Mouse (Mus musculus): ENCODE results near the gene Tmem120b.

Gene Tmem120b

GRCm38 (mm10) chr5:123068115-123068514 lies at the start of gene Tmem120b:
Gene Tmem120b, plus strand, starts transcription at chr5:123068415.
- no peak for DNase-seq (ENCODE audit: low spot score)

DNA sequence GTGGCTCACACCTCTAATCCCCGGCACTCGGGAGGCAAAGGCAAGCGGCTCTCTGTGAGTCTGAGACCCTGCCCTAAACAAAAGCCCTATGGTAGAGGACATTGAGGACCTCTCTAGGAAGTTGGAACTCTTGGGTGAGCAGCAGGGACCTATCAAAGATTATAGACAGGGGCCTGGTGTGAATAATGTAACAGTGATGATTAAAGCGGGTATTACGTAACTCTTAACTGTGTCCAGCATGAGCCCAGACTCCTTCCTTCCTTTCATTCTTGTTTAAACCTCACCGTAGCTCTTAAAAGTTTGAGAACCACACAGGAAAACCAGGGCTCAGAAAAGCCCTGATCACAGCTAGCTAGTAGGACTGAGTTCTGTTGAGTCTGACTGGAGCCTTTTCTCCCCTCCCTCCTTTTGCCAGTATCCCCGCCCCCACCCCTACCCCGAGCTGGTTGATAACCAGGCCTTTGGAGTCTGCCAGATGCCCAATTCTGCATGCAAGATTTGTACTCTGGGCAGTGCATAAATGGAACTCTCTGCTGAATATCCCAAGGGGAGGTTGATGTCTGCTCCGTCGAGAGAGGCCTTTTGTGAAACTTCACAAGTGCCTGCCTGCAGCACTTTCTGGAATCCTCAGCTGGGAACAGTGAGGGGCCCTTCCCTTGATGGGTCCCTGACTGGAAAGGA lies 48.7 kb upstream of the Tmem120b start:
- no peak for DNase-seq (ENCODE audit: low spot score)

- DNase-seq (ENCODE audit: low spot score), result no peak
Measured at GRCm38 (mm10) chr5:123020426-123020825, 47.8 kb upstream of the Tmem120b start.

DNA sequence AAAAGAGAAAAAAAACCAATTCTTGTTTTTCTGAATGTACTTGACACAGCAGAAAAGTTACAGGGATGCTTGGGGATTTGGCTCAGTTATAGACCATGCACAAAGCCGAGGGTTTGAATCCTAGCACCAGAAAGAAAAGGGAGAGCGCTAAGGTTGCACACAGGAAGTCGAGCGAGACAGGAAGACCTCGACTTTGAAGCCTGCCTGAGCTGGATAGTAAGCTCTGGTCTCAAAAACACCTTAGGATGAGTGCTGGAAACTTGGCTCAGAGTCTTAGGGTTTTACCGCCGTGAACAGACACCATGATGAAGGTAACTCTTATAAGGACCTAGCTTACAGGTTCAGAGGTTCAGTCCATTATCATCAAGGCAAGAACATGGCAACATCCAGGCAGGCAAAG lies 46.8 kb upstream of the Tmem120b start:
- no peak for DNase-seq (ENCODE audit: low spot score)

DNA sequence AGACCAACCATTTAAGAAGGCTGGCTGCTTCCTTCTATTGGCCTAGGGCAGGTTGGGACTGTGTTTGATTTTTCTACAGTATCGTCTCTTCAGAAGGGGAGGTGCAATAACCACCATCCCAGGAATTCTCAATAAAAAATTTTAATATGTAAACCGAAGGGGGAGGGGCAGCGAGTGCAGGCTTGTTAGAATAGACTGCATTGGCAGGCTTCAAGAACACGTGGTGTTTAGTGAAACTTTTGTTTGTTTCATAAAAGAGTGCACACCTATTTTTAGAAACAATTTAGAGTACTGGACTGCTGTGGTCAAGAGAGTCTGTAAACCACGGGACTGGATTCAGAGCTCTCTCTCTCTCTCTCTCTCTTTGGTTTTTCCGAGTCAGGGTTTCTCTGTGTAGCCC lies 45.2 kb upstream of the Tmem120b start:
- DNase-seq (ENCODE audit: low spot score), result no peak

DNA sequence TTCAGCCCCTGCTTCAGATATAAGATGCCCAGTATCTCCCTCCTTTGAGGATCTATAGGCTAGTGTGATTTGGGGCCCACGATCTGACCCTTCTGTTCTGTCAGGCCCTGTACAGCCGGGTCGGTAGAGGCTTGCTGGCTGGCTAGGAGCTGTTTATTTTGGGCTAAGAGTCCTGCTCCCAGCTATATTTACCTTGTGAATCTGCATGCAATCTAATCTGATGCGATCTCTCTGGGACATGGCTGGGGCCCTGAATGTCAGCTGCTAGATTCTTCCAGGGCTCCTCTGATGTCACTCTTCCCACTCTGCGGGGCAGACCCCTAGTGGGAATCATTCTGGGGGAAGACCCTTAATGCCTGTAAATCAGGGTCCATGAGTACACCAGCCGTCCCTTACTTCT lies 43.9 kb upstream of the Tmem120b start:
- no peak for DNase-seq (ENCODE audit: low spot score)

- DNase-seq (ENCODE audit: low spot score), result no peak
Measured at GRCm38 (mm10) chr5:123024965-123025573, 43.1 kb upstream of the Tmem120b start.

- DNase-seq (ENCODE audit: low spot score), result no peak
Measured at GRCm38 (mm10) chr5:123026414-123026813, 41.8 kb upstream of the Tmem120b start.

DNA sequence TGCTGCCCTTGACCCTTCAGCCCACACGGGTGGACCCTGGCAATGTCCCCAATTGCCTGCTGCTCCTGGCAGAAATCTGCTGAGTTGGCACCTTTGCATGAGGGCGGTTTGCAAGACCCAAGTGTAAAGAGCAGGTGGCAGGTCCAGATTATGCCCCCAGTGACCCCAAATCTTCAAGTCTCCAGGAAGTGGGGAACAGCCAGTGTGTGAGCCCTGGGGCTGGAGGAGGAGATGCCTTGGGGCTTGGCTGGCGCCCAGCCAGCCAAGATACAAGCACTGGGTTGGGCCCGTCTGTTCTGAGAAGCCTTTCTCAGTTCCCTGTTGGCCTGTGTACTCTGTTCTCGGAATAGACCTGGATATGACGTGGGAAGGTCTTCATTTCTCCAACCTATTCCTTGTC lies 40.8 kb upstream of the Tmem120b start:
- DNase-seq (ENCODE audit: low spot score), result no peak

- DNase-seq (ENCODE audit: low spot score), result no peak
Measured at GRCm38 (mm10) chr5:123029729-123030128, 38.5 kb upstream of the Tmem120b start.

- DNase-seq (ENCODE audit: low spot score), result no peak
Measured at GRCm38 (mm10) chr5:123031312-123031711, 36.9 kb upstream of the Tmem120b start.

DNA sequence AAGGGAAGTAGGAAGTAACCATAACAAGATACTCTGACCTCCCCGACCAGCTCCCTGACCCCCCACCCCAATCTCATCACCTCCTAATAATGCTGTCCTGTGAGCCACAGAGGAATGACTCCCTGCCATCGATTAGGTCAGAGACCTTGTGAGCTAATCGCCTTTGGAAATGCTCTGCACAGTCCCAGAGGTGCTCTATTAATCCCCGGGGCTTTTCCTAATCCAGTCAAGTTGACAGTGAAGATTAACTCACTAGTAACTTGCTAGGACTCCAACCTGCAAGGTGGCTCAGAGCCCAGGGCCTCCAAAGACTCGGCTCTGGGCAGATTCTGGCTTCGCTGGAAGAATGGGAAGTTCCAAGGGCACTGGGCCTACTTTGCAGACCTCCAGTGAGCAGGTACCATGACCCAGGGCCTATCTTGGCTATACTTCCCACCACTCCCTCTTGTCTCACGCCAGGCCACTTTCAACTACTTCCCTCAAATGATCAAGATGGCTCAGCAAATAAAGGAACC lies 34.5 kb upstream of the Tmem120b start:
- DNase-seq (ENCODE audit: low spot score), result no peak

- DNase-seq (ENCODE audit: low spot score), result no peak
Measured at GRCm38 (mm10) chr5:123035089-123035488, 33.1 kb upstream of the Tmem120b start.

DNA sequence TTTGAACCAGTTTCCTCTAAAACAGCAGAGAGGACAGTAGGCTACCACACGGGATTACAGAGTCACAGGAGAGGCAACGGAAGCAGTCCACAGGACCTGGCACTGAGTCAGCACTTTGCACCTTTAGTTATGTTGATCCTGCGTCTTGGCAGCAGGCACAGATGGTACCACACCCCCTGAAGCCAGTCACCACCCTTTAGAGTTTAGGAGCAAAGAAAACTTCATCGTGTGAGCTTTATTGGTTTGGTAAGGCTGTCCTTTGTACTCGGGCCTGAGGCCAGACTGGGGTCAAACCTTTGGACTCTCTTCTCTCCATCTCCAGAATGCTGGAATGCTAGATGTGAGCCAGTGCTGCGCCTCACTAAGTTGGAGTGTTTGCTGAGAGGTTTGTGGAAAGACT lies 32.7 kb upstream of the Tmem120b start:
- DNase-seq (ENCODE audit: low spot score), result no peak

DNA sequence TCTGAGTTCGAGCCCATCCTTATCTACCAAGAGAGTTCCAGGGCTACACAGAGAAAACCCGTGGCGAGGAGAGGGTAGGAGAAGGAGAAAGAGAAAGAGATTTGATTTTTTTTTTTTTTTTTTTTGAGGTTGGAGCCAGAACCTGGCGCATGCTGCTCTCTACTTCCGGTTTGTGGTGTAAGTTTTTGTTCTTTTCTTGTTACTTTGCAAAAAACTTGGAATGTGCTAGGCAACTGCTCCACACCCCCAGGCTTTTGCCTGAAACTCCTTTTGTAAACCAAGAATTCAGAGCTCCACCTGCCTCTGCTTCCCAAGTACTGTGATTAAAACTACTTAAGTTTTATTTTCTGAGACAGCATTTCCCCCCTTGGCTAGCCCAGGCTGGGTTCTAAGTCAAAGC lies 30.1 kb upstream of the Tmem120b start:
- DNase-seq (ENCODE audit: low spot score), result no peak

DNA sequence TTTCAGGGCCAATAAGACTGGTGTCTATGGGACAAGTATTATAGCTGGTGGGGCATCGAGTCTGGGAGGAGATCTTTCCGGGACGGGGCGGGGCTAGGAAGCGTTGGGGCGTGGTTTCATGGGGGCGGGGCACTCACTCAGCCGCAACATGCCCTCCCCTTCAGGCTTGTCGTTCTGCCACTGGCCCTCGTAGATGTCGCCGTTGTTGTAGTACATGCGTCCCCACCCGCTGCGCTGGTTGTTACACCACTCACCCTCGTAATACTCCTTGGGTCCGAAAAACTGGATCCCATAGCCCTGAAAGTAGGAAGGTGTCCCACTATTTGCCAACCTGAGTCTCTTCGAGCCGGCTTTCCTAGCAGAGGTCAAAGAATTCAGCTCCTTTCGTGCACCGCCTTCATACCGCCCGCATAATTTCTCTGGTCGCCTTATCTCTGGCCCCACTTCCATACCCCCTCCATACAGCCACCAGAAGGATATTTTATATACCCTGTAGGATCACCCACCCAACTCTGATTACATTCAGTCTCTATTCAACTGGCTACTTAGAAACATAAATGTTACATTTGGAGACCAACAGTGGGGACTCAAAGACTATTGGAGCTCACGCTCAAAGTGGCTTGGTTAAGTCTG lies 29.0 kb upstream of the Tmem120b start:
- peak; percentile 85 for DNase-seq (ENCODE audit: low spot score)

GRCm38 (mm10) chr5:123040796-123041195 lies 27.4 kb upstream of the Tmem120b start:
- no peak for DNase-seq (ENCODE audit: low spot score)

DNA sequence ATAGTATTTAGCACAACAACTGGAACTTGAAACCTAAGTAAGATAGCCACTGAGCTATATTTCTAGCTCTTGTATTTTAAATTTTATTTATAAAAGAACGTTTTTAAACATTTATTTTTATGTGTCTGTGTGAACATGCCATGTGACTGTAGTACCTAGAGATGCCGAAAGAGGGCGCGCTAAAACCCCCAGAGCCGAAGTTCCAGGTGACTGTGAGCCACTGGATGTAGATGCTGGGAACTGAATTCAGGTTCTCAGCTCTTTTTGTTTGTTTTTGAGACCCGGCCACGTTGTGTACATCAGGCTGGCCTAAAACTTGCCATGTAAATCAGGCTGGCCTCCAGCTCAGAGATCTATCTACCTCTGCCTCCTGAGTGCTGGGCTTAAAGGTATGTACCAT lies 24.4 kb upstream of the Tmem120b start:
- DNase-seq (ENCODE audit: low spot score), result peak; percentile 65

DNA sequence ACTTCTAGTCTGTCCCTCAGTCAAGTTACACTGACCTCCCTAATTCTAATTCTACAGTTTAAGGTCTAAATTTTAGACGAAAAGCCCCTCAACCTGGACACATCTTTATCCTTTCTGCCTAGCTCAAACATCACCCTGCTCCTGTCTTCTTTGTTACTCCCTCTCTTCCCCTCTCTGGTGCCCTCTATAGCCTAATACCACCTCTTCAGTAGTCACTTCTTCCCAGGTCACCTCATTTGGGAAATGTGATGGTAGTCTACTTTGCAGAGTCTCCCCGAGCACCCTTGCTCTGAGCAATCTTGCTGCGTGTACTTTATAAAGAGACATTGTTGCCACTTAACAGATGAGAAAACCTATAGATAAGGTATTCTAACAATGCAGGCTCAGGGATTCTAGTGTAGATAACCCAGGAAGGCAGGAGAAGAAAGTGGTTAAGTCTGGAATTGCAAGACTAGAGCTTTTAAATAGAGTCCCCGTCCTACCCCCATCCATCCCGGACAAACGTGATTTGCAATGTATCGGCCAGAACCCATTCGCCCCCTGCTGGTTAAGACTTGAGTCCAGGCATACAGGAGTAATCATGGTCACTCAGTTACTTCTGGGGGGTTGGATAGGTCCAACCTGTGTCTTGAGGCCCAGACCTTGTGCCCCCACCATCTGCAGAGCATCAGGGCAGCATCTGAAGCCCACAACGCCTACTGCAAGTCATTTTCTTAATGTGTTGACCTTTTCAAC lies 22.5 kb upstream of the Tmem120b start:
- DNase-seq (ENCODE audit: low spot score), result peak; percentile 81

GRCm38 (mm10) chr5:123046916-123047315 lies 21.3 kb upstream of the Tmem120b start, which contains the start of gene Morn3:
Gene Morn3, minus strand, starts transcription at chr5:123047016.
- DNase-seq (ENCODE audit: low spot score), result no peak

- peak; percentile 60 for DNase-seq (ENCODE audit: low spot score)
Measured at GRCm38 (mm10) chr5:123049271-123049670, 18.9 kb upstream of the Tmem120b start.

DNA sequence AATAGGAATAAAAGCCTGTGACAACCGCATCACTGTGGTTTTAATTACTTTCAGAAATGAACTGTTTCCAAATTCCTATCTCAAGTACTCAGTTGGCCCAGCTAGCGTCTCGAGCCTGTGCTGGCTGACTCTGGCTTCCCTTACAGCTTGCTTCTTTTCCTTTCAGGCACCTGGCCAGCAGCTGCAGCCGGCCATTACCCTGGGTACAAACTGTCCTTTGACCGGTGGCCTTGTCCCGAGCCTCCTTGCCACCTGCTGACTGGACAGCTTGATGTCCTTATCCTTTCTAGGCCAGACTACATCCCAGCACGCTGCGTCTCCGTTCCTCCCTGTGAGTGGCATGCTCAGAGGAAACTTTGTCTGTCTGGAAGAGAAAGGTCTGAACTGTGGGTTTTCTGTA lies 17.3 kb upstream of the Tmem120b start:
- DNase-seq (ENCODE audit: low spot score), result peak; percentile 72

GRCm38 (mm10) chr5:123051736-123052135 lies 16.5 kb upstream of the Tmem120b start:
- DNase-seq (ENCODE audit: low spot score), result peak; percentile 58
